11 mouse cellular contexts compared by ENCODE assay signal in the genomic region with DNA sequence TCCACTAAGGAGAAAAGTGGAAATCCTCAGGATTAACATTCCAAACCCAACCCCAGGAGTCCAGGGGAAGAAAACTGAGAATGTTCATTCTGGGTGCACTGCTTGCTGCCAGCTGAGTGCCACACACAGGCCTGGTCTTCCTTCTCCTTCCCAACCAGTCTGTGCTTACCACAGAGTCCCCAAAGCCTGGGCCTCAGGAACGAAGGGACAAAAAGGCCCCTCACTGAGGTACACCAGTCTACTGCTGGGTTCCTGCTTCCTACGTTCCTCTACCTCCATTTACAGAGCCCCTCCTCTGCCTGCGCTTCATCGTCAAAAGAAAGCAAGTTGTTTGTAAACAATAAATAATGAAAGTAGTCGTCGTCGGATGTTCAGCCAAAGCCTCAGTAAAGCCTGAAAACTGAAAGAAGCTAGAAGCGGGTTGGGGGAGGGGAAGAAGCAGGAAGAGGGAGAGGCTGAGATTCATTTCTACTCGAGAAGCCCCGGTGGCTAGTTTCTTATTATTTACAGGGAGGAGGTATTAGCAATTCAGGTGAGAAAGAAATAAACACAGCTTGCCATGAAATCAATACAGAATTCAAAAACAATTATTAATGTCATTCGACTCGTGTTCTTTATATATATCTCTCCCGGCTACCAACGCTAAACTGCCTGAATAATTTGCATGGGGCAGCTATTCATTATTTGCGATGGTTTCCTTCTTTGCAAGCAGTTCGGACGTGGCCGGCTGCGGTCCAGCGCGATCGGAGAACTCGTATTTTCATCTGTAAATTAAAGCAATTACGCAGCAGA. TPM values are rescaled to one million over a fixed set of nuclear protein-coding genes. Genes with fewer than 3 reads are reported as not detected.
A peak's percentile ranks its signal among the peaks of the same experiment; 100 is the strongest.
DNase-seq lines count a peak whose midpoint lies in the region; ATAC-seq and TF ChIP-seq lines count a peak whose summit lies in the region.
"Had no signal": no experiment of that assay in that cellular context is flagged by ENCODE, and none has a peak within 500 bp of the region (broad histone marks: within the 10 kb centered on the region; RNA-seq: fewer than 3 reads in every experiment).

No protein-coding gene starts in this region.

- no peak for DNase-seq in kidney, postnatal 14 days
- DNase-seq in embryonic facial prominence, embryonic 10.5 days (ENCODE audit: low spot score): peak; percentile 23
- DNase-seq in hindbrain, postnatal 0 days (ENCODE audit: low spot score): no peak
- DNase-seq in neural tube, embryonic 11.5 days (ENCODE audit: low spot score): peak; percentile 11
- no peak for DNase-seq in retina, postnatal 1 day
- DNase-seq in left cerebral cortex, postnatal 10 days (ENCODE audit: extremely low spot score in 1 of 2, low spot score in 2 of 2): no peak
- DNase-seq in adrenal gland, adult (ENCODE audit: inconsistent age in 2 of 2, low spot score in 1 of 2): no peak
- DNase-seq: gastrocnemius, postnatal 25 days had no signal

- peak overlapping the region; percentile 56 for H3K4me2 ChIP-seq in kidney, embryonic 15.5 days
- peak overlapping the region; percentile 40 for H3K4me2 ChIP-seq in hindbrain, postnatal 0 days (ENCODE audit: low read depth, low read length)
- H3K4me2 ChIP-seq in neural tube, embryonic 11.5 days (ENCODE audit: low read depth): peak overlapping the region; percentile 30

- no peaks in the 10 kb centered on the region for H3K36me3 ChIP-seq in kidney, embryonic 15.5 days
- H3K36me3 ChIP-seq in embryonic facial prominence, embryonic 10.5 days (replicated peaks): no peaks in the 10 kb centered on the region
- H3K36me3 ChIP-seq in hindbrain, postnatal 0 days (ENCODE audit: insufficient read depth, low read length): no peaks in the 10 kb centered on the region
- H3K36me3 ChIP-seq in neural tube, embryonic 11.5 days (ENCODE audit: control insufficient read depth, insufficient read depth, low read length): no peaks in the 10 kb centered on the region

- no peak for ATAC-seq in kidney, embryonic 15.5 days (replicated peaks; ENCODE audit: low FRiP score)
- no peak for ATAC-seq in hindbrain, postnatal 0 days
- ATAC-seq in neural tube, embryonic 11.5 days (ENCODE audit: insufficient read depth, low FRiP score, low TSS enrichment): no peak

- 4% methylated on average over 24 of the region's 24 CpGs for WGBS in kidney, embryonic 15.5 days
- WGBS in embryonic facial prominence, embryonic 10.5 days: 2% methylated on average over 24 of the region's 24 CpGs
- 9% methylated on average over 24 of the region's 24 CpGs for WGBS in hindbrain, postnatal 0 days
- WGBS in neural tube, embryonic 11.5 days: 1% methylated on average over 24 of the region's 24 CpGs

- H3K9ac ChIP-seq in kidney, embryonic 15.5 days: no peak overlapping the region
- H3K9ac ChIP-seq in hindbrain, postnatal 0 days (replicated peaks; ENCODE audit: low read length): no peak overlapping the region
- no peak overlapping the region for H3K9ac ChIP-seq in neural tube, embryonic 11.5 days (ENCODE audit: low read length)

- no peak overlapping the region for H3K27ac ChIP-seq in kidney, embryonic 15.5 days
- no peak overlapping the region for H3K27ac ChIP-seq in embryonic facial prominence, embryonic 10.5 days (replicated peaks)
- no peak overlapping the region for H3K27ac ChIP-seq in hindbrain, postnatal 0 days
- H3K27ac ChIP-seq in neural tube, embryonic 11.5 days (ENCODE audit: low read depth, low read length): no peak overlapping the region

- peak overlapping the region; percentile 27 for H3K4me3 ChIP-seq in kidney, embryonic 15.5 days (replicated peaks)
- H3K4me3 ChIP-seq in embryonic facial prominence, embryonic 10.5 days: peak overlapping the region; percentile 45
- 0 out of 2 replicates have a peak overlapping the region, but pooled peaks have one; percentile 3 for H3K4me3 ChIP-seq in hindbrain, postnatal 0 days (ENCODE audit: low read length)
- no peak overlapping the region for H3K4me3 ChIP-seq in neural tube, embryonic 11.5 days (ENCODE audit: low read depth, low read length)

- H3K27me3 ChIP-seq in kidney, embryonic 15.5 days: peaks cover 99% of the 10 kb centered on the region
- peaks cover 100% of the 10 kb centered on the region for H3K27me3 ChIP-seq in embryonic facial prominence, embryonic 10.5 days (replicated peaks; ENCODE audit: low read depth, poor library complexity, severe bottlenecking)
- peaks cover 88% of the 10 kb centered on the region for H3K27me3 ChIP-seq in hindbrain, postnatal 0 days (ENCODE audit: insufficient read depth, low read length)
- peaks cover 98% of the 10 kb centered on the region for H3K27me3 ChIP-seq in neural tube, embryonic 11.5 days (ENCODE audit: control insufficient read depth, insufficient read depth, low read length)

- no peak for TF ChIP-seq CTCF in hindbrain, postnatal 0 days (IDR thresholded peaks at IDR 0.05; ENCODE audit: low read depth)

- H3K4me1 ChIP-seq in kidney, embryonic 15.5 days: peaks cover 48% of the 10 kb centered on the region
- peaks cover 55% of the 10 kb centered on the region for H3K4me1 ChIP-seq in embryonic facial prominence, embryonic 10.5 days
- peaks cover 5% of the 10 kb centered on the region; the same call in 1 of the 2 replicates for H3K4me1 ChIP-seq in hindbrain, postnatal 0 days (ENCODE audit: insufficient read depth, low read length)
- peaks cover 19% of the 10 kb centered on the region for H3K4me1 ChIP-seq in neural tube, embryonic 11.5 days (ENCODE audit: control insufficient read depth, insufficient read depth, low read length)

- intact Hi-C loops in left cerebral cortex, postnatal 10 days (cut with DNase I): loop anchor here (5.0 to 10.0 kb wide), 3 partner anchors 620 to 1305 kb away; no protein-coding TSS in a partner anchor

- H3K9me3 ChIP-seq in kidney, embryonic 15.5 days (replicated peaks): no peaks in the 10 kb centered on the region
- no peaks in the 10 kb centered on the region for H3K9me3 ChIP-seq in embryonic facial prominence, embryonic 10.5 days
- H3K9me3 ChIP-seq in hindbrain, postnatal 0 days (ENCODE audit: low read length): no peaks in the 10 kb centered on the region
- H3K9me3 ChIP-seq in neural tube, embryonic 11.5 days (ENCODE audit: control insufficient read depth, low read length): no peaks in the 10 kb centered on the region

RNA-seq across cellular contexts. Expression of a gene that starts 2.3 kb away (rescaled TPM):
- polyA plus RNA-seq in kidney, embryonic 15.5 days (2015; fragmentation: Nextera tagmentation; extraction: Ambion mirVana): 0.45 and 0.55 TPM in 2 replicates
- polyA plus RNA-seq in embryonic facial prominence, embryonic 10.5 days (2016; fragmentation: Nextera tagmentation; extraction: Ambion mirVana): 3.8 and 4.1 TPM in 2 replicates
- total RNA-seq in hindbrain, postnatal 0 days (2014; rRNA removed): 4.6 and 5.1 TPM in 2 replicates
- polyA plus RNA-seq in hindbrain, postnatal 0 days (2015; fragmentation: Nextera tagmentation; extraction: Ambion mirVana): 3.1 and 3.8 TPM in 2 replicates
- 2.2 and 2.6 TPM in 2 replicates for polyA plus RNA-seq in neural tube, embryonic 11.5 days (2014; fragmentation: Nextera tagmentation; extraction: Ambion mirVana)
- not detected for total RNA-seq in left cerebral cortex, postnatal 10 days (2021)
- total RNA-seq: gastrocnemius, postnatal 25 days; left cerebral cortex, postnatal 14 days; neutrophil, adult 5-6 weeks had no signal

Comparison
In these comparisons a context has a peak if more than half of its experiments do, and no peak if none do; other contexts are left out.
1. DNase-seq: peak in embryonic facial prominence, embryonic 10.5 days (single experiment) and neural tube, embryonic 11.5 days (single experiment); none in kidney, postnatal 14 days (single experiment), hindbrain, postnatal 0 days (single experiment), retina, postnatal 1 day (single experiment), left cerebral cortex, postnatal 10 days (0 of 2) and adrenal gland, adult (0 of 2).
2. Peak in every context shown above with its lines, with median percentiles within 50 percentile points of each other: H3K4me2 ChIP-seq.